Mouse (Mus musculus): ENCODE data around the gene Mnat1.

DNA sequence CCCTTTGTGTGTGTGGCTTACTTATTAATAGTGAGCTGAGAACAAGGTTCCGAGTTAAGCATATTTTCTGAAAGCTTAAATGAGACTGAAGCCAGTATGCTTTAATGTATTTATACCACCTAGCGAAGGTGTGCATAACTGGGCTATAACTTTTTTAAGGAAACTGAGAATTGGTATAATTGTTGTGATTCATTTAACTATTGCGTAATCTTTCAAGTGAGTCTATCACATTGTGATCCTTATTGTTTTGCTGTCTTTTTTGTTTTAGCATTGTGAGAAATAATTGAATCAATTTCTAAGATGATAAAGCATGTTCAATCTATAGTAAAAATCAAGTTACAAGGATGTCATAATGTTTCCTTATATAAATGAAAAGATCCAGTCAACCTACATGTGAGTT is 104.9 kb downstream of the Mnat1 start:
- TF ChIP-seq CTCF (IDR thresholded peaks at IDR 0.05; ENCODE audit: extremely low read depth, insufficient read depth, insufficient read length, insufficient replicate concordance): no peak
- TF ChIP-seq POLR2A (IDR thresholded peaks at IDR 0.05; ENCODE audit: low read depth, low read length): no peak

All from spleen, adult 2 months (tissue).